Mouse (Mus musculus) lung, adult 2 months (tissue): ENCODE measurements around the gene Tbcb. TPM values are rescaled to one million over a fixed set of nuclear protein-coding genes. Genes with fewer than 3 reads are reported as not detected.

Experiments
- DNase-seq: peaks from one replicate; pipeline ENCODE4 v3.0.0; 2022
- H3K4me1 ChIP-seq: fragments of 200-500 bp; 2 replicates; pipeline ENCODE4 v1.6.1; 2011; ENCODE audit warnings: low read length; ENCODE audit not compliant: control insufficient read depth, insufficient read depth
- H3K4me3 ChIP-seq: fragments of 200-500 bp; replicated peaks from 2 replicates; pipeline ENCODE3; 2011; ENCODE audit warnings: low read depth, mild to moderate bottlenecking, control low read depth, low read length; ENCODE audit errors: extremely low read depth
- CTCF ChIP-seq: fragments of 200-500 bp; IDR thresholded peaks from 2 replicates; pipeline ENCODE4 v1.5.1; 2011; ENCODE audit warnings: mild to moderate bottlenecking, low read length, control low read depth; ENCODE audit not compliant: insufficient read depth
- POLR2A ChIP-seq: fragments of 200-500 bp; IDR thresholded peaks from 2 replicates; pipeline ENCODE4 v1.6.1; 2011; ENCODE audit warnings: low read depth, mild to moderate bottlenecking, control low read depth, low read length, borderline replicate concordance; ENCODE audit errors: extremely low read depth
- WGBS: fragments of 180-500 bp; shearing (Covaris S2); methylation state at CpG from one replicate; pipeline ENCODE4 v1.1.7; 2018; 5-methylcytosine and 5-hydroxymethylcytosine counted together
- polyA plus RNA-seq: library from polyadenylated mRNA; depleted of rRNA; stranded (reverse); fragments of >200 nt; gene quantifications from 2 replicates; pipeline ENCODE4 v1.2.3, GENCODE M21; 2012; rRNA removed

Tbcb gene
- polyA plus RNA-seq = 38.4 and 41.6 TPM in 2 replicates

GRCm38 (mm10) chr7:30231669-30232454 lies at the start of gene Tbcb, which contains the start of gene Polr2i:
Gene Tbcb (minus strand): TSS chr7:30232272.
Gene Polr2i (plus strand): TSS chr7:30231948.
- under 1% methylated on average over 67 of the region's 67 CpGs for WGBS
- peak; percentile 96 for DNase-seq
- peaks cover 10% of the 10 kb centered on the region for H3K4me1 ChIP-seq
- peak within 1 kb of the TSS; percentile 98 for H3K4me3 ChIP-seq
- no peak for TF ChIP-seq CTCF
- peak; percentile 86; the same call in 1 of the 2 replicates for TF ChIP-seq POLR2A

- TF ChIP-seq CTCF (no peak), POLR2A (no peak)
- Histone ChIP-seq H3K4me1 (no peaks in the 10 kb centered on the region), H3K4me3 (no peak overlapping the region)
- WGBS = 57% methylated on average over 4 of the region's 4 CpGs
- DNase-seq = no peak
Observed at GRCm38 (mm10) chr7:30281522-30281921, 49.5 kb upstream of the Tbcb start.

GRCm38 (mm10) chr7:30280670-30281138 lies 48.6 kb upstream of the Tbcb start:
- DNase-seq = peak; percentile 86
- Histone ChIP-seq H3K4me3 (peak overlapping the region; percentile 75), H3K4me1 (no peaks in the 10 kb centered on the region)
- TF ChIP-seq CTCF (no peak), POLR2A (peak; percentile 74; the same call in 1 of the 2 replicates)
- 0% methylated on average over 20 of the region's 20 CpGs for WGBS

- peak within 1 kb of the TSS; percentile 81 for H3K4me3 ChIP-seq
- peak; percentile 89 for DNase-seq
- under 1% methylated on average over 49 of the region's 49 CpGs for WGBS
- no peaks in the 10 kb centered on the region for H3K4me1 ChIP-seq
- 0 out of 2 replicates have a peak, but pooled peaks have one; percentile 1 for TF ChIP-seq POLR2A
- TF ChIP-seq CTCF = no peak
Observed at GRCm38 (mm10) chr7:30279951-30280669, 48.0 kb upstream of the Tbcb start, which contains the start of the genes Thap8 and Wdr62. Gene Thap8 (plus strand): TSS chr7:30280094. Gene Wdr62 (minus strand): TSS chr7:30280419.

- TF ChIP-seq CTCF (no peak), POLR2A (no peak)
- Histone ChIP-seq H3K4me3 (peak overlapping the region; percentile 81), H3K4me1 (no peaks in the 10 kb centered on the region)
- DNase-seq = no peak
- WGBS = under 1% methylated on average over 6 of the region's 6 CpGs
Observed at GRCm38 (mm10) chr7:30279536-30279935, 47.5 kb upstream of the Tbcb start.

GRCm38 (mm10) chr7:30278911-30279310 lies 46.8 kb upstream of the Tbcb start:
- H3K4me1 ChIP-seq = no peaks in the 10 kb centered on the region
- TF ChIP-seq CTCF (no peak), POLR2A (no peak)
- WGBS = 36% methylated on average over 2 of the region's 2 CpGs
- no peak overlapping the region for H3K4me3 ChIP-seq
- DNase-seq = no peak

- 56% methylated on average over 6 of the region's 6 CpGs for WGBS
- no peaks in the 10 kb centered on the region for H3K4me1 ChIP-seq
- H3K4me3 ChIP-seq = no peak overlapping the region
- TF ChIP-seq POLR2A = no peak
- no peak for TF ChIP-seq CTCF
- no peak for DNase-seq
Observed at GRCm38 (mm10) chr7:30274383-30274782, 42.3 kb upstream of the Tbcb start.

GRCm38 (mm10) chr7:30269641-30270040 lies 37.6 kb upstream of the Tbcb start:
- no peak for TF ChIP-seq POLR2A
- TF ChIP-seq CTCF = no peak
- WGBS = 82% methylated on average over 4 of the region's 4 CpGs
- H3K4me3 ChIP-seq = no peak overlapping the region
- no peak for DNase-seq
- H3K4me1 ChIP-seq = no peaks in the 10 kb centered on the region

- TF ChIP-seq POLR2A = no peak
- TF ChIP-seq CTCF = no peak
- Histone ChIP-seq H3K4me1 (no peaks in the 10 kb centered on the region), H3K4me3 (no peak overlapping the region)
- DNase-seq = no peak
- WGBS = 73% methylated on average over 3 of the region's 3 CpGs
Observed at GRCm38 (mm10) chr7:30266780-30267179, 34.7 kb upstream of the Tbcb start.

- no peak overlapping the region for H3K4me3 ChIP-seq
- 89% methylated on average over 7 of the region's 7 CpGs for WGBS
- H3K4me1 ChIP-seq = no peaks in the 10 kb centered on the region
- TF ChIP-seq POLR2A (no peak), CTCF (no peak)
- DNase-seq = no peak
Observed at GRCm38 (mm10) chr7:30265935-30266334, 33.9 kb upstream of the Tbcb start.
